ENCODE assay signal across 47 mouse cellular contexts in genomic region chr8:110065676-110066075, GRCm38 (mm10). TPM values are rescaled to one million over a fixed set of nuclear protein-coding genes. Genes with fewer than 3 reads are reported as not detected.
"Had no signal": no experiment of that assay in that cellular context is flagged by ENCODE, and none has a peak within 500 bp of the region (broad histone marks: within the 10 kb centered on the region; RNA-seq: fewer than 3 reads in every experiment).

No protein-coding gene starts in this region.

- H3K4me1 ChIP-seq: limb, embryonic 10.5 days; limb, embryonic 12.5 days; limb, embryonic 13.5 days; liver, embryonic 12.5 days; liver, embryonic 13.5 days; liver, embryonic 15.5 days; lung, embryonic 15.5 days; megakaryocyte, embryonic 14.5 days; midbrain, embryonic 10.5 days; midbrain, embryonic 12.5 days; midbrain, embryonic 13.5 days; midbrain, embryonic 15.5 days; neural tube, embryonic 12.5 days had no signal

- DNase-seq: liver; liver, embryonic 13.5 days; liver, postnatal 0 days; lung, adult 18-20 months; lung, adult 2 months; lung, embryonic 14.5 days; lung, postnatal 10 days; lung, postnatal 14 days; lung, postnatal 36 days; lung, postnatal 4 days; midbrain, embryonic 14.5 days had no signal

- H3K9ac ChIP-seq: limb, embryonic 12.5 days; limb, embryonic 13.5 days; limb, embryonic 15.5 days; liver, embryonic 12.5 days; liver, embryonic 13.5 days; liver, embryonic 14.5 days; liver, embryonic 15.5 days; liver, postnatal 0 days; lung, embryonic 14.5 days; lung, embryonic 15.5 days; midbrain, embryonic 12.5 days; midbrain, embryonic 13.5 days; midbrain, embryonic 15.5 days; neural tube, embryonic 12.5 days had no signal

- H3K9me3 ChIP-seq: limb, embryonic 10.5 days; limb, embryonic 15.5 days; liver, embryonic 12.5 days; liver, embryonic 13.5 days; liver, embryonic 15.5 days; lung, embryonic 15.5 days; midbrain, embryonic 10.5 days; midbrain, embryonic 12.5 days; midbrain, embryonic 13.5 days; midbrain, embryonic 15.5 days; neural tube, embryonic 12.5 days had no signal

- H3K4me3 ChIP-seq: limb, embryonic 10.5 days; limb, embryonic 12.5 days; limb, embryonic 13.5 days; limb, embryonic 15.5 days; liver, embryonic 12.5 days; liver, embryonic 13.5 days; liver, embryonic 15.5 days; lung, embryonic 15.5 days; megakaryocyte, embryonic 14.5 days; midbrain, embryonic 10.5 days; midbrain, embryonic 12.5 days; midbrain, embryonic 13.5 days; midbrain, embryonic 15.5 days; myocyte; neural tube, embryonic 12.5 days had no signal

- H3K27ac ChIP-seq: limb, embryonic 10.5 days; limb, embryonic 12.5 days; limb, embryonic 13.5 days; limb, embryonic 15.5 days; liver, embryonic 12.5 days; liver, embryonic 13.5 days; liver, embryonic 14.5 days; liver, embryonic 15.5 days; lung, embryonic 15.5 days; macrophage; midbrain, embryonic 10.5 days; midbrain, embryonic 12.5 days; midbrain, embryonic 13.5 days; midbrain, embryonic 15.5 days; neural tube, embryonic 12.5 days had no signal

- H3K36me3 ChIP-seq: limb, embryonic 10.5 days; limb, embryonic 12.5 days; limb, embryonic 13.5 days; limb, embryonic 15.5 days; liver, embryonic 12.5 days; liver, embryonic 13.5 days; liver, embryonic 15.5 days; lung, embryonic 15.5 days; midbrain, embryonic 10.5 days; midbrain, embryonic 12.5 days; midbrain, embryonic 13.5 days; midbrain, embryonic 15.5 days; neural tube, embryonic 12.5 days had no signal

- H3K27me3 ChIP-seq: limb, embryonic 12.5 days; limb, embryonic 13.5 days; limb, embryonic 15.5 days; liver, embryonic 12.5 days; liver, embryonic 13.5 days; liver, embryonic 15.5 days; lung, embryonic 15.5 days; megakaryocyte, embryonic 14.5 days; midbrain, embryonic 12.5 days; midbrain, embryonic 13.5 days; midbrain, embryonic 15.5 days; neural tube, embryonic 12.5 days had no signal

RNA-seq across cellular contexts. Expression of gene Zfp612, which starts 13.9 kb away (rescaled TPM):
- total RNA-seq: megakaryocyte progenitor cell, adult 5-6 weeks; megakaryocyte, adult 5-6 weeks; megakaryocyte-erythroid progenitor cell, adult 5-6 weeks; monocyte, adult 5-6 weeks had no signal
- polyA plus RNA-seq: macrophage, myocyte had no signal

RNA-seq across cellular contexts. Expression of gene Chst4, which starts 26.1 kb away (rescaled TPM):
- total RNA-seq: left cerebral cortex, postnatal 10 days; left cerebral cortex, postnatal 14 days; left cerebral cortex, postnatal 4 days; megakaryocyte progenitor cell, adult 5-6 weeks; megakaryocyte, adult 5-6 weeks; megakaryocyte-erythroid progenitor cell, adult 5-6 weeks; midbrain, postnatal 0 days; monocyte, adult 5-6 weeks had no signal
- polyA plus RNA-seq: limb, embryonic 10.5 days; limb, embryonic 11.5 days; limb, embryonic 12.5 days; limb, embryonic 13.5 days; limb, embryonic 14.5 days; limb, embryonic 15.5 days; liver, embryonic 11.5 days; liver, embryonic 12.5 days; liver, embryonic 13.5 days; liver, embryonic 14.5 days; liver, embryonic 15.5 days; liver, embryonic 16.5 days; lung, embryonic 14.5 days; macrophage; midbrain, embryonic 11.5 days; midbrain, embryonic 12.5 days; midbrain, embryonic 13.5 days; midbrain, embryonic 14.5 days; midbrain, embryonic 15.5 days; midbrain, embryonic 16.5 days; midbrain, postnatal 0 days; myocyte; neural tube, embryonic 11.5 days; neural tube, embryonic 12.5 days had no signal

RNA-seq across cellular contexts. Expression of gene Gm21964, which starts 35.3 kb away (rescaled TPM):
- total RNA-seq: left cerebral cortex, postnatal 10 days; left cerebral cortex, postnatal 14 days; left cerebral cortex, postnatal 25 days; left cerebral cortex, postnatal 36 days; left cerebral cortex, postnatal 4 days; liver, adult 2 months; megakaryocyte progenitor cell, adult 5-6 weeks; megakaryocyte, adult 5-6 weeks; megakaryocyte-erythroid progenitor cell, adult 5-6 weeks; midbrain, postnatal 0 days; monocyte, adult 5-6 weeks had no signal
- polyA plus RNA-seq: limb, embryonic 10.5 days; limb, embryonic 11.5 days; limb, embryonic 12.5 days; limb, embryonic 13.5 days; limb, embryonic 14.5 days; limb, embryonic 15.5 days; liver, adult 2 months; liver, embryonic 11.5 days; liver, embryonic 12.5 days; liver, embryonic 13.5 days; liver, embryonic 14.5 days; liver, embryonic 15.5 days; liver, embryonic 16.5 days; liver, postnatal 0 days; lung, adult 2 months; lung, embryonic 14.5 days; lung, embryonic 15.5 days; lung, embryonic 16.5 days; lung, postnatal 0 days; macrophage; midbrain, embryonic 10.5 days; midbrain, embryonic 11.5 days; midbrain, embryonic 12.5 days; midbrain, embryonic 13.5 days; midbrain, embryonic 14.5 days; midbrain, embryonic 15.5 days; midbrain, embryonic 16.5 days; midbrain, postnatal 0 days; myocyte; neural tube, embryonic 11.5 days; neural tube, embryonic 12.5 days had no signal

RNA-seq across cellular contexts. Expression of gene Gm17720, which starts 36.9 kb away (rescaled TPM):
- total RNA-seq: left cerebral cortex, postnatal 10 days; left cerebral cortex, postnatal 14 days; left cerebral cortex, postnatal 25 days; left cerebral cortex, postnatal 36 days; left cerebral cortex, postnatal 4 days; liver, adult 2 months; megakaryocyte progenitor cell, adult 5-6 weeks; megakaryocyte, adult 5-6 weeks; megakaryocyte-erythroid progenitor cell, adult 5-6 weeks; midbrain, postnatal 0 days; monocyte, adult 5-6 weeks had no signal
- polyA plus RNA-seq: limb, embryonic 10.5 days; limb, embryonic 11.5 days; limb, embryonic 12.5 days; limb, embryonic 13.5 days; limb, embryonic 14.5 days; limb, embryonic 15.5 days; liver, adult 2 months; liver, embryonic 11.5 days; liver, embryonic 12.5 days; liver, embryonic 13.5 days; liver, embryonic 14.5 days; liver, embryonic 15.5 days; liver, embryonic 16.5 days; liver, postnatal 0 days; lung, adult 2 months; lung, embryonic 14.5 days; lung, embryonic 15.5 days; lung, embryonic 16.5 days; lung, postnatal 0 days; macrophage; midbrain, embryonic 10.5 days; midbrain, embryonic 11.5 days; midbrain, embryonic 12.5 days; midbrain, embryonic 13.5 days; midbrain, embryonic 14.5 days; midbrain, embryonic 15.5 days; midbrain, embryonic 16.5 days; midbrain, postnatal 0 days; myocyte; neural tube, embryonic 11.5 days; neural tube, embryonic 12.5 days had no signal
